1 mouse cellular context compared by ENCODE assay signal in genomic region chr6:113639201-113639600, GRCm38 (mm10).
TF ChIP-seq lines count a peak whose summit lies in the region.

No protein-coding gene starts in this region.

TF ChIP-seq in CH12.LX, 34 proteins besides CTCF, POLR2A, EP300 and RAD21 (continued from another document):
- no peak for TF ChIP-seq KAT2A (IDR thresholded peaks at IDR 0.05; ENCODE audit: insufficient replicate concordance, low read length)
- TF ChIP-seq BHLHE40 (IDR thresholded peaks at IDR 0.05; ENCODE audit: low read depth, low read length) = no peak
- TF ChIP-seq HCFC1 (IDR thresholded peaks at IDR 0.05; ENCODE audit: low read depth, low read length) = no peak
